ENCODE assay signal across 13 mouse cellular contexts in the genomic region with DNA sequence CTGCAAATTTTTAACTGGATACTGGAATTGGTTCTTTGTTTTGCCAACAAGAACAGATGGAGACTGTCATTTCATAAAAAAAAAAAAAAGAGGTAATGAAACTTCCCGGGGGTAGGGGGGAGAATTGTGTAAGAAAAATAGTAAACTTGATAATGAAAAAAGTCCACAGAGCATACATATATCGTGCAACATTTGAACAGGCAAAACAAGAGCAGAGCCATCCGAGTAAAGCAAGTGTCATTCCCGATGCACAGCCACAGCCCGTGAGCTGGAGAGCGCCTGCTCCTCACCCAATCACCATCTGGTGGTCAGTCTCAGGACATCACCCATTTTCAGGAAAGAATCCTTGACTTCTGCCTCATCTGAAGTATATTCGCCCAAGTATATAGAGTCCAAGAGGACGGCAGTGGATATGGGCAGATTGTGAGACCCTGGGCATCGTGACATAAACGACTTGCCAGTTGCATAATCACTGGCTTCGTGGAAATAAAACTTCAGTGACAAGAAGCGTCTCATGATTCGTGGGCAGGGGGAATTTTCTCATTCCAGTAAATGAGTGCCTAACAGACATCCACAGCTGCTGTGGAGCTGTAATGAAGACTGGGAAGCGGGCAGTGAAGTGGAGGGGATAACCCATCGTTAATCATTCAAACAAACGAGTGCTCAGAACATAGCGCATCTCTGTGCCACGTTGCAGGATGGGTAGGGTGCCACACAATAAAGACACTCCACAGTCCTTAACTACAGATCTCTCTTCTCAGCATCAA. TPM values are rescaled to one million over a fixed set of nuclear protein-coding genes. Genes with fewer than 3 reads are reported as not detected.
DNase-seq lines count a peak whose midpoint lies in the region; ATAC-seq and TF ChIP-seq lines count a peak whose summit lies in the region.
"Had no signal": no experiment of that assay in that cellular context is flagged by ENCODE, and none has a peak within 500 bp of the region (broad histone marks: within the 10 kb centered on the region; RNA-seq: fewer than 3 reads in every experiment).

No protein-coding gene starts in this region.

- H3K36me3 ChIP-seq in hindbrain, postnatal 0 days (ENCODE audit: insufficient read depth, low read length): no peaks in the 10 kb centered on the region
- no peaks in the 10 kb centered on the region for H3K36me3 ChIP-seq in hindbrain, embryonic 14.5 days (replicated peaks; ENCODE audit: control insufficient read depth, insufficient read depth)
- H3K36me3 ChIP-seq in testis, adult 2 months (ENCODE audit: control insufficient read depth, insufficient read depth, low read length): no peaks in the 10 kb centered on the region
- H3K36me3 ChIP-seq: embryonic facial prominence, embryonic 12.5 days; heart, embryonic 15.5 days had no signal

- no peak for DNase-seq in hindbrain, postnatal 0 days (ENCODE audit: low spot score)
- DNase-seq in hindbrain, embryonic 14.5 days (ENCODE audit: low spot score): no peak
- DNase-seq in testis, postnatal 10 days (ENCODE audit: low spot score): no peak
- DNase-seq in lung, postnatal 10 days: peak; percentile 21
- no peak for DNase-seq in left cerebral cortex, postnatal 10 days (ENCODE audit: extremely low spot score in 1 of 2, low spot score in 2 of 2)
- no peak for DNase-seq in gastrocnemius, adult 18-20 months (ENCODE audit: low spot score)
- DNase-seq: cerebellum, adult 11 months; thymus, adult 2 months had no signal

- 68% methylated on average over 18 of the region's 18 CpGs for WGBS in hindbrain, postnatal 0 days
- WGBS in hindbrain, embryonic 14.5 days: 76% methylated on average over 18 of the region's 18 CpGs

- no peaks in the 10 kb centered on the region for H3K9me3 ChIP-seq in hindbrain, postnatal 0 days (ENCODE audit: low read length)
- no peaks in the 10 kb centered on the region for H3K9me3 ChIP-seq in hindbrain, embryonic 14.5 days (ENCODE audit: control insufficient read depth, low read length)
- H3K9me3 ChIP-seq: embryonic facial prominence, embryonic 12.5 days; heart, embryonic 15.5 days had no signal

- intact Hi-C loops in left cerebral cortex, postnatal 10 days (cut with DNase I): no loop called here

- TF ChIP-seq POLR2A in testis, adult 2 months (IDR thresholded peaks at IDR 0.05; ENCODE audit: control insufficient read depth, low read depth, low read length): no peak

- no peak for ATAC-seq in hindbrain, postnatal 0 days
- no peak for ATAC-seq in hindbrain, embryonic 14.5 days (ENCODE audit: low FRiP score)

- no peaks in the 10 kb centered on the region for H3K27me3 ChIP-seq in hindbrain, postnatal 0 days (ENCODE audit: insufficient read depth, low read length)
- no peaks in the 10 kb centered on the region for H3K27me3 ChIP-seq in hindbrain, embryonic 14.5 days (ENCODE audit: control insufficient read depth, insufficient read depth, low read length)
- no peaks in the 10 kb centered on the region for H3K27me3 ChIP-seq in testis, adult 2 months (ENCODE audit: control insufficient read depth, insufficient read depth, low read length)
- H3K27me3 ChIP-seq: embryonic facial prominence, embryonic 12.5 days; heart, embryonic 15.5 days had no signal

- no peak overlapping the region for H3K4me3 ChIP-seq in hindbrain, postnatal 0 days (ENCODE audit: low read length)
- H3K4me3 ChIP-seq in hindbrain, embryonic 14.5 days (replicated peaks; ENCODE audit: low read length): no peak overlapping the region
- no peak overlapping the region for H3K4me3 ChIP-seq in testis, adult 2 months (ENCODE audit: control insufficient read depth, low read depth, low read length)
- H3K4me3 ChIP-seq: embryonic facial prominence, embryonic 12.5 days; heart, embryonic 15.5 days had no signal

- H3K9ac ChIP-seq in hindbrain, postnatal 0 days (replicated peaks; ENCODE audit: low read length): no peak overlapping the region
- H3K9ac ChIP-seq in hindbrain, embryonic 14.5 days: no peak overlapping the region
- H3K9ac ChIP-seq: embryonic facial prominence, embryonic 12.5 days; heart, embryonic 15.5 days had no signal

- no peak overlapping the region for H3K4me2 ChIP-seq in hindbrain, postnatal 0 days (ENCODE audit: low read depth, low read length)
- H3K4me2 ChIP-seq in hindbrain, embryonic 14.5 days (replicated peaks): no peak overlapping the region
- H3K4me2 ChIP-seq: embryonic facial prominence, embryonic 12.5 days; heart, embryonic 15.5 days had no signal

- H3K27ac ChIP-seq in hindbrain, postnatal 0 days: no peak overlapping the region
- no peak overlapping the region for H3K27ac ChIP-seq in hindbrain, embryonic 14.5 days
- H3K27ac ChIP-seq in testis, adult 2 months (ENCODE audit: control insufficient read depth, insufficient read depth, low read depth, low read length): no peak overlapping the region
- H3K27ac ChIP-seq: embryonic facial prominence, embryonic 12.5 days; macrophage had no signal

- peak; percentile 36 for TF ChIP-seq CTCF in hindbrain, postnatal 0 days (IDR thresholded peaks at IDR 0.05; ENCODE audit: low read depth)
- peak; percentile 17; the same call in 1 of the 2 replicates for TF ChIP-seq CTCF in testis, adult 2 months (IDR thresholded peaks at IDR 0.05; ENCODE audit: control insufficient read depth, insufficient read depth, insufficient replicate concordance, low read depth, low read length)

- no peaks in the 10 kb centered on the region for H3K4me1 ChIP-seq in hindbrain, postnatal 0 days (ENCODE audit: insufficient read depth, low read length)
- no peaks in the 10 kb centered on the region for H3K4me1 ChIP-seq in hindbrain, embryonic 14.5 days (replicated peaks; ENCODE audit: control insufficient read depth, insufficient read depth, low read length)
- no peaks in the 10 kb centered on the region for H3K4me1 ChIP-seq in testis, adult 2 months (ENCODE audit: control insufficient read depth, insufficient read depth, low read length)
- H3K4me1 ChIP-seq: heart, embryonic 15.5 days had no signal

RNA-seq across cellular contexts. Expression of gene Olfr267, which starts 50.5 kb away (rescaled TPM):
- 0.25 and 0.89 TPM in 2 replicates for total RNA-seq in hindbrain, postnatal 0 days (2014; rRNA removed)
- polyA plus RNA-seq in hindbrain, postnatal 0 days (2015; fragmentation: Nextera tagmentation; extraction: Ambion mirVana): 0.10 TPM in 1 of 2 replicates, not detected in the other
- polyA plus RNA-seq in hindbrain, embryonic 14.5 days (2014; fragmentation: Nextera tagmentation; extraction: Ambion mirVana): 0.09 TPM in 1 of 2 replicates, not detected in the other
- 0.07 and 0.11 TPM in 2 replicates for polyA plus RNA-seq in testis, adult 2 months (2012; rRNA removed)
- under 1 TPM; 0.32 to 0.36 TPM for total RNA-seq in left cerebral cortex, postnatal 10 days (2021)
- under 1 TPM in 1 of 2 experiments, not detected in 1; 0.21 TPM for total RNA-seq in gastrocnemius, adult 18-20 months (2021)
- total RNA-seq: ES-E14 had no signal
- polyA plus RNA-seq: embryonic facial prominence, embryonic 12.5 days; macrophage; thymus, adult 2 months had no signal
